Mouse (Mus musculus): ENCODE results near the gene Ggnbp2. TPM values are rescaled to one million over a fixed set of nuclear protein-coding genes. Genes with fewer than 3 reads are reported as not detected.
"Not testable (repeated sequence)": the region's sequence is repeated elsewhere in the genome, so short reads cannot be mapped to it uniquely, and the experiment has no call there.

Gene Ggnbp2
- total and polyA plus RNA-seq, 2 experiments from 2014 or later: 39.2 to 65.8 TPM

DNA sequence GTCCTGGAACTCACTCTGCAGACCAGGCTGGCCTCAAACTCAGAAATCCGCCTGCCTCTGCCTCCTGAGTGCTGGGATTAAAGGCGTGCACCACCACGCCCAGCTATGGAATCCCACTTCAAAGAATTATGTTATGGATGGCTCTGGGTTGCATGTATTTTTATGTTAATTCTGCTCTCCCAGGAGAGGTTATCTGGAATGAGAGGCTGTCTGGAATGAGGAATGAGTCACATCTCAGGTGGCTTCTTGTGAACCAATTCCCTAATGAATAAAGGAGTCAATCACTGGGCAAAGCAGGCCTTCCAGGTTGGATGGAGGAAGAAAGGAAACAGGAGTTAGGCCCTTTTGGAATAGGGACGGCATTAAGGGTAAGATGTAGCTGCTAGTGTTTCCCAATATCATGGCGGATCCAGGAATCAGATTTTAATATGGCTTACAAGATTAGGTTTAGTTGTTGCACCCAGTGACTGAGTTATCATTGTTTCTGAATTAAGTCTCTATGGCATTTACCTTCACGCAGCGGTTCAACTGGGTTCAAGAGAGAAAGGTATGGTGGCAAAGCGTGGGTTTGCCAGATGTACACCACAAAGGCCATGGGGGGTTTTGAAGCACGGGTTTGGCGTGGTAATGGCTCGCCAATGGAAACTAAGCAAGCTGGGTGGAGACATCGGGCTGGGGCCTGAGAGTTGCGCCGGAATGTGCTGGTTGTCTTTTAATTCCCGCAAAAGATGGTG, 23.7 kb downstream of the Ggnbp2 start:
- no peak overlapping the region for H3K4me3 ChIP-seq (ENCODE audit: low read depth, low read length)
- no peak overlapping the region for H3K27ac ChIP-seq (ENCODE audit: low read depth, low read length)
- H3K4me2 ChIP-seq (ENCODE audit: low read depth, low read length, poor library complexity, severe bottlenecking): no peak overlapping the region
- H3K9me3 ChIP-seq (ENCODE audit: low read length): no peaks in the 10 kb centered on the region
- no peaks in the 10 kb centered on the region for H3K4me1 ChIP-seq (ENCODE audit: insufficient read depth, low read length)
- no peaks in the 10 kb centered on the region for H3K27me3 ChIP-seq (ENCODE audit: insufficient read depth, low read length)
- H3K36me3 ChIP-seq (ENCODE audit: insufficient read depth, low read length): peaks cover 20% of the 10 kb centered on the region
- ATAC-seq (ENCODE audit: low FRiP score): no peak
- no peak overlapping the region for H3K9ac ChIP-seq (replicated peaks; ENCODE audit: low read length, poor library complexity, severe bottlenecking)
- 94% methylated on average over 15 of the region's 15 CpGs for WGBS
- no peak for DNase-seq (ENCODE audit: low spot score)
- no peak for TF ChIP-seq CTCF (IDR thresholded peaks at IDR 0.05)

DNA sequence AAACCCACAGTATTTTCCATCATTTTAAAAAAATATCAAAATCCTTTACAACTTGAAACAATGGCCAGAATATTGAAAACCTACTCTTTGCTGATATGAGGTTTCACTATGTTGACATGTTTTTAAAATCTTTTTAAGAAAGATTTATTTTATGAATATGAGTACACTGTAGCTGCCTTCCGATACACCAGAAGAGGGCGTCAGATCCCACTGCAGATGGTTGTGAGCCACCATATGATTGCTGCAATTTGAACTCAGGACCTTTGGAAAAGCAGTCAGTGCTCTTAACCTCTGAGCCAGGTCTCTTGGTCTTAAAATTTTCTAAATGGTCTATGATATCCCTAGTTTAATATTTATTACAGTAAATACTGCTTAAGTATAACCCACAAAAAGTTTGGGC, 31.3 kb downstream of the Ggnbp2 start:
- Histone ChIP-seq H3K36me3 (ENCODE audit: insufficient read depth, low read length) (peaks cover 32% of the 10 kb centered on the region), H3K4me1 (ENCODE audit: insufficient read depth, low read length) (no peaks in the 10 kb centered on the region), H3K4me2 (ENCODE audit: low read depth, low read length, poor library complexity, severe bottlenecking) (no peak overlapping the region), H3K9me3 (ENCODE audit: low read length) (no peaks in the 10 kb centered on the region), H3K27me3 (ENCODE audit: insufficient read depth, low read length) (no peaks in the 10 kb centered on the region), H3K27ac (ENCODE audit: low read depth, low read length) (no peak overlapping the region), H3K9ac (replicated peaks; ENCODE audit: low read length, poor library complexity, severe bottlenecking) (no peak overlapping the region), H3K4me3 (ENCODE audit: low read depth, low read length) (no peak overlapping the region)
- TF ChIP-seq CTCF (IDR thresholded peaks at IDR 0.05): peak; percentile 22; the same call in 1 of the 2 replicates
- DNase-seq (ENCODE audit: low spot score) (no peak), ATAC-seq (ENCODE audit: low FRiP score) (no peak)
- 97% methylated on average over 2 of the region's 2 CpGs for WGBS

DNA sequence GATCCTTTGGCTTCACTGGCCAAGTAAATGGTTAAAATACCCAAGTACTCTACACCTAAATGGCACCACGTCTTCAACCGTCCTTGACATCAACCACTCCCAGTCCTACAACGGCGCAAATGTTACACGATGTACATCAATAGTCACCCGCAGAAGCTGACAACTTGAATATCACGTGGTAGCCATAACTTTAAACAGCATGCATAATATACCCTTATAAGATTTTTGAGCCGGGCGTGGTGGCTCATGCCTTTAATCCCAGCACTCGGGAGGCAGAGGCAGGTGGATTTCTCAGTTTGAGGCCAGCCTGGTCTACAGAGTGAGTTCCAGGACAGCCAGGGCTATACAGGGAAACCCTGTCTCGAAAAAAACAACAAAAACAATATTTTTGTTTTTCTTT, 41.1 kb downstream of the Ggnbp2 start:
- Histone ChIP-seq H3K27ac (ENCODE audit: low read depth, low read length) (peak overlapping the region; percentile 67), H3K36me3 (ENCODE audit: insufficient read depth, low read length) (peaks cover 23% of the 10 kb centered on the region), H3K4me3 (ENCODE audit: low read depth, low read length) (peak overlapping the region; percentile 69; the same call in 1 of the 2 replicates), H3K4me2 (ENCODE audit: low read depth, low read length, poor library complexity, severe bottlenecking) (peak overlapping the region; percentile 90)
- not testable (repeated sequence) for DNase-seq (ENCODE audit: low spot score); H3K9me3 ChIP-seq (ENCODE audit: low read length); H3K9ac ChIP-seq (replicated peaks; ENCODE audit: low read length, poor library complexity, severe bottlenecking); H3K27me3 ChIP-seq (ENCODE audit: insufficient read depth, low read length); H3K4me1 ChIP-seq (ENCODE audit: insufficient read depth, low read length); ATAC-seq (ENCODE audit: low FRiP score)
- WGBS: 78% methylated on average over 11 of the region's 11 CpGs

DNA sequence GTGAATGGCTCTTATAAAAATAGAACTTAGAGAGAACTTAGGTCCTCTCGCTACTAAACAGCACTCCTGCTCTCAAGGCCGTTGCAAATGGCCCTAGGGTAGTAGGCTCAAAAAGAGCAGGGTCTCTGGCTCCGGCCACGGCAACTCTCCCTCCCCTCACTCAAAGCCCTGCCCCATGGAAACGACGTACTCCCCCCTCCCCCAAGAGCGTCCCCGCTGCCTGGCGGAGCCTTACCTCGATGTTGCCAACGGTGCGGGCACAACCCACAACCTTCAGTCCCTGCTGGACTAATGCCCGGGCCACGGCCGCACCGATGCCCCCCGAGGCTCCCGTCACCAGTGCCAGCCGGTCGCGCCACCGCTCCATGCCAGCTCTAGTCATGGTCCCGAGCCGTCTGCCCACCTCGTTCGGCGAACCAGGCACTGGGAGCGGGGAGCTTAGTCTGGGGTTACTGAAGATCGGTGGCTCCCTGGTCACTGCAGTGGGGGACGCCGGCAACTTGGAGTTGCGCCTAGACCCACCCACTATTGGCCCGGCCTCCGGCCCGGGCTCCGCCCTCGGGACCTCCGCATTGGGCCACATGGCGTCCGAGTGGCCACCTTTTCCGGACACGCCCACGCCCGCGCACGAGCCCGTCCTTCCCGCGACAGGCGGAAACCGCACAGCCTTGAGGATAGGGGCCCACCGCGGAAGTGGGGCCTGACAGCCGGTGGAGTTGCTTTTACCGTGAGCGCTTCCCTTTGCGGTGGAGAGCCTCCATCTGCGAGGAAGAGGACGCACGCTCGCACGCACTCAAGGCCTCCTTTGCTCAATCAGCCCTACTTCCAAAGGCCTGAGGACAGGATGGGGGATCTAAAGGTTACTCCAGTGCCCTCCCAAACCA, 41.9 kb downstream of the Ggnbp2 start, which contains the start of gene Dhrs11:
Gene Dhrs11, minus strand, starts transcription at position 479 of the 884 bp plus-strand sequence.
- peak within 1 kb of the TSS; percentile 67 for H3K27ac ChIP-seq (ENCODE audit: low read depth, low read length)

DNA sequence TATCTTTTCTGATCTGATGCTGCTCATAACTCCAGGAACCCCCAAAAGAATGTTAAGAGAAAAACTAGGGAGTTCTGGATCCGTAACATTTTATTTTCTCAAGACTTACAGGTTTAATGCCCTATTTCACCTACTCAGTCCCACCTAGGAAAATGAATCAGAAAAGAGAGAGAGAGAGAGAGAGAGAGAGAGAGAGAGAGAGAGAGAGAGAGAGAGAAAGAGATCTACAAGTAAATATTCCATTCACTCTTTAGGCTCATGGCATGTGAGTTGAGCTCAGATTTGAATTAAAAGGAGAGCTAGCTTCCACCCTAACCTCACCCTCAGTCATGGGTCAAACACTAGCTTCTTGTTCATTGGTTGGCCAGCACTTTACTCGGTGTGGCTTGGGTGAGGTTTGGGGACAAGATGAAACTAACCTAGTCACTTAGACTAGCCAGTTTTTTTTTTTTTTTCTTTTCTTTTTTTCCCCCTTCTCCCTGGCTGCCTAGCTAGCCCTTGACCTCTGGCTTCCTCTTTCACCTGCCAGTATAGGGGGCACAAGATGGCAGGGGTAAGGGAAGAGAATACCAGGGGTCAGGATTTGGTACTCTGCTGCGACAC, 42.6 kb downstream of the Ggnbp2 start:
- no peaks in the 10 kb centered on the region for H3K9me3 ChIP-seq (ENCODE audit: low read length)
- peak overlapping the region; percentile 90 for H3K4me2 ChIP-seq (ENCODE audit: low read depth, low read length, poor library complexity, severe bottlenecking)
- peaks cover 14% of the 10 kb centered on the region; the same call in 1 of the 2 replicates for H3K36me3 ChIP-seq (ENCODE audit: insufficient read depth, low read length)
- ATAC-seq (ENCODE audit: low FRiP score) (no peak), DNase-seq (ENCODE audit: low spot score) (no peak)
- WGBS: 58% methylated on average over 3 of the region's 3 CpGs
- H3K4me3 ChIP-seq (ENCODE audit: low read depth, low read length): peak overlapping the region; percentile 69
- H3K9ac ChIP-seq (replicated peaks; ENCODE audit: low read length, poor library complexity, severe bottlenecking): no peak overlapping the region
- no peak for TF ChIP-seq CTCF (IDR thresholded peaks at IDR 0.05)
- H3K27me3 ChIP-seq (ENCODE audit: insufficient read depth, low read length): no peaks in the 10 kb centered on the region
- H3K27ac ChIP-seq (ENCODE audit: low read depth, low read length): no peak overlapping the region
- H3K4me1 ChIP-seq (ENCODE audit: insufficient read depth, low read length): no peaks in the 10 kb centered on the region

More for the DNA sequence above, 41.9 kb downstream of the Ggnbp2 start, which contains the start of gene Dhrs11:
- Histone ChIP-seq H3K4me1 (ENCODE audit: insufficient read depth, low read length) (no peaks in the 10 kb centered on the region), H3K9ac (replicated peaks; ENCODE audit: low read length, poor library complexity, severe bottlenecking) (peak within 1 kb of the TSS; percentile 70), H3K4me3 (ENCODE audit: low read depth, low read length) (peak within 1 kb of the TSS; percentile 69), H3K36me3 (ENCODE audit: insufficient read depth, low read length) (peaks cover 16% of the 10 kb centered on the region), H3K4me2 (ENCODE audit: low read depth, low read length, poor library complexity, severe bottlenecking) (peak within 1 kb of the TSS; percentile 90), H3K9me3 (ENCODE audit: low read length) (no peaks in the 10 kb centered on the region), H3K27me3 (ENCODE audit: insufficient read depth, low read length) (no peaks in the 10 kb centered on the region)
- peak; percentile 87 for ATAC-seq (ENCODE audit: low FRiP score)
- no peak for TF ChIP-seq CTCF (IDR thresholded peaks at IDR 0.05)
- under 1% methylated on average over 59 of the region's 62 CpGs for WGBS
- peak; percentile 86 for DNase-seq (ENCODE audit: low spot score)
